22 mouse cellular contexts compared by ENCODE assay signal in the genomic region with DNA sequence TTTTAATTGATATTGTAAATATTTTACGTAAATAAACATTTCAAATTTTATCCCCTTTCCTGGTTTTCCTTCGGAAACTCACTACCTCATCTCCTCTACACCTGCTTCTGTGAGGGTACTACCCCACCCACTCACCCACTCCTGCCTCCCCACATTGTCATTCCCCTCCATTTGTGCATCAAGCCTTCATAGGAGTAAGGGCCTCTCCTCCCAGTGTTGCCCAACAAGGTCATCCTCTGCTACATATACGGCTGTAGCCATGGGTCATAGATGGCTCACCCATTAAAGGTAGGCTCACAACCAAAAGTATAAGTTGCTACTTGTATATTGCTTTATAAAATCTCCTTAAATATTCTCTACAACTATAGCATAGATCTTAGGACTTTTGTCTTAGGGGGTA.
"Had no signal": no experiment of that assay in that cellular context is flagged by ENCODE, and none has a peak within 500 bp of the region (broad histone marks: within the 10 kb centered on the region; RNA-seq: fewer than 3 reads in every experiment).

No protein-coding gene starts in this region.

- H3K27me3 ChIP-seq: limb, embryonic 13.5 days; liver, embryonic 15.5 days; midbrain, embryonic 13.5 days; neural tube, embryonic 13.5 days; stomach, embryonic 15.5 days had no signal

- H3K4me3 ChIP-seq: layer of hippocampus, adult 2 months; limb, embryonic 10.5 days; limb, embryonic 13.5 days; liver, embryonic 15.5 days; midbrain, embryonic 10.5 days; midbrain, embryonic 13.5 days; myocyte; neural tube, embryonic 13.5 days; stomach, embryonic 15.5 days had no signal

- ATAC-seq: midbrain, embryonic 13.5 days; midbrain, embryonic 16.5 days had no signal

- DNase-seq: kidney, adult 2 months; kidney, postnatal 25 days; layer of hippocampus, adult 9-11 months; lung, adult 2 months; lung, postnatal 14 days; lung, postnatal 4 days; retina, postnatal 1 day; right cerebral cortex, postnatal 25 days; spleen, adult 18-20 months; thymus, postnatal 25 days had no signal

- H3K4me2 ChIP-seq: limb, embryonic 13.5 days; liver, embryonic 11.5 days; liver, embryonic 15.5 days; midbrain, embryonic 13.5 days; neural tube, embryonic 13.5 days; stomach, embryonic 15.5 days had no signal

- H3K9ac ChIP-seq: limb, embryonic 13.5 days; liver, embryonic 15.5 days; midbrain, embryonic 13.5 days; neural tube, embryonic 13.5 days; stomach, embryonic 15.5 days had no signal

- H3K27ac ChIP-seq: kidney, postnatal 0 days; layer of hippocampus, adult 2 months; limb, embryonic 10.5 days; limb, embryonic 13.5 days; liver, embryonic 15.5 days; midbrain, embryonic 10.5 days; midbrain, embryonic 13.5 days; neural tube, embryonic 13.5 days; stomach, embryonic 15.5 days had no signal

- H3K9me3 ChIP-seq: limb, embryonic 10.5 days; limb, embryonic 13.5 days; liver, embryonic 15.5 days; midbrain, embryonic 10.5 days; midbrain, embryonic 13.5 days; neural tube, embryonic 13.5 days; stomach, embryonic 15.5 days had no signal

- H3K36me3 ChIP-seq: limb, embryonic 10.5 days; limb, embryonic 13.5 days; midbrain, embryonic 10.5 days; midbrain, embryonic 13.5 days; neural tube, embryonic 13.5 days; stomach, embryonic 15.5 days had no signal
